Mouse (Mus musculus) kidney, postnatal 0 days (tissue): ENCODE data around the gene Skil. TPM values are rescaled to one million over a fixed set of nuclear protein-coding genes. Genes with fewer than 3 reads are reported as not detected.
A peak's percentile ranks its signal among the peaks of the same experiment; 100 is the strongest.

Experiments
- ATAC-seq: fragments of 200-750 bp; cut with Nextera tagmentation; replicated peaks from 2 replicates; pipeline ENCODE4 v1.8.0; 2017; ENCODE audit warnings: low read depth, moderate number of reproducible peaks, moderate TSS enrichment, moderate library complexity; ENCODE audit not compliant: low FRiP score
- DNase-seq: peaks from one replicate; pipeline ENCODE4 v3.0.0-alpha.2; 2016; ENCODE audit warnings: low spot score
- H3K27ac ChIP-seq: fragments of 300-500 bp; sonication (generic); 2 replicates; pipeline ENCODE4 v1.5.1; 2014; ENCODE audit warnings: mild to moderate bottlenecking
- H3K27me3 ChIP-seq: fragments of 300-500 bp; sonication (generic); 2 replicates; pipeline ENCODE4 v1.6.1; 2014; ENCODE audit warnings: low read length, mixed read lengths; ENCODE audit not compliant: insufficient read depth
- H3K36me3 ChIP-seq: fragments of 300-500 bp; sonication (generic); 2 replicates; pipeline ENCODE4 v1.6.1; 2014; ENCODE audit warnings: low read length, mixed read lengths; ENCODE audit not compliant: insufficient read depth
- H3K4me1 ChIP-seq: fragments of 300-500 bp; sonication (generic); replicated peaks from 2 replicates; pipeline ENCODE4 v1.6.1; 2014; ENCODE audit warnings: antibody characterized with exemption, low read length, mixed read lengths; ENCODE audit not compliant: insufficient read depth
- H3K4me2 ChIP-seq: fragments of 300-500 bp; sonication (generic); 2 replicates; pipeline ENCODE4 v1.6.1; 2014; ENCODE audit warnings: mild to moderate bottlenecking, low read length, moderate library complexity, mixed read lengths
- H3K4me3 ChIP-seq: fragments of 300-500 bp; sonication (generic); replicated peaks from 2 replicates; pipeline ENCODE4 v1.5.1; 2014; ENCODE audit warnings: low read depth, low read length
- H3K9ac ChIP-seq: fragments of 300-500 bp; sonication (generic); 2 replicates; pipeline ENCODE4 v1.6.1; 2014; ENCODE audit warnings: low read depth, low read length
- H3K9me3 ChIP-seq: fragments of 300-500 bp; sonication (generic); replicated peaks from 2 replicates; pipeline ENCODE4 v1.6.1; 2016; ENCODE audit warnings: low read length, inconsistent platforms, mixed read lengths
- CTCF ChIP-seq: IDR thresholded peaks from 2 replicates; pipeline ENCODE4 v1.5.1; 2016; ENCODE audit warnings: antibody characterized with exemption, low read depth, mild to moderate bottlenecking, moderate library complexity
- WGBS: fragments of 180-500 bp; shearing (Covaris S2); extraction: QIAGEN DNeasy Blood & Tissue Kit; methylation state at CpG from one replicate; pipeline ENCODE4 v1.1.7; 2014; 5-methylcytosine and 5-hydroxymethylcytosine counted together
- polyA plus RNA-seq: library from polyadenylated mRNA; unstranded; fragments of >200 nt; fragmentation: Nextera tagmentation; extraction: Ambion mirVana; gene quantifications from 2 replicates; pipeline ENCODE4 v1.2.1, GENCODE M21; 2015

Gene Skil
- polyA plus RNA-seq, 1 experiment from 2014 or later: 20.7 TPM

DNA sequence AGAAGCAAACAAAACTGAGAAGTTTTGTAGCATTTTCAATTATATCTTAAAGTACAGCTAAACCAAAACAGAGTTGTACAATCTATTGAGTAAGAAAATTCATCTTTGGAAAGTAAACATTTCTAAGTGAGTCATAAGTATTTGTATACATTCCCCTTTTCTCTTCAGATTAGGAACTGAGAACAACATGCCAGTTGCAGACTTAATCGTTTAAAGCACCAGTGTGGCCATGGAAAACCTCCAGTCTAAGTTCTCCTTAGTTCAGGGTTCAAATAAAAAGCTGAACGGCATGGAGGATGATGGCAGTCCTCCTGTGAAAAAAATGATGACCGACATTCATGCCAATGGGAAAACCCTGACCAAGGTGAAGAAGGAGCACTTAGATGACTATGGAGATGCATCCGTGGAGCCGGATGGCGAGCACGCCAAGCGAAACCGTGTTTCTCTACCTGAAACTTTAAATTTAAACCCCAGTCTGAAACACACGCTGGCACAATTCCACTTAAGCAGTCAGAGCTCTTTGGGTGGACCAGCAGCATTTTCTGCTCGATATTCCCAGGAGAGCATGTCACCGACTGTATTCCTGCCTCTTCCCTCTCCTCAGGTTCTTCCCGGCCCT lies 2.4 kb downstream of the Skil start:
- no peak for TF ChIP-seq CTCF
- Histone ChIP-seq H3K36me3 (no peaks in the 10 kb centered on the region), H3K27ac (no peak overlapping the region), H3K27me3 (no peaks in the 10 kb centered on the region), H3K9me3 (no peaks in the 10 kb centered on the region), H3K4me3 (no peak overlapping the region), H3K9ac (no peak overlapping the region), H3K4me1 (peaks cover 11% of the 10 kb centered on the region), H3K4me2 (peak overlapping the region; percentile 27; the same call in 1 of the 2 replicates)
- 80% methylated on average over 13 of the region's 13 CpGs for WGBS
- DNase-seq (no peak), ATAC-seq (no peak)

- Histone ChIP-seq H3K9me3 (no peaks in the 10 kb centered on the region), H3K4me3 (no peak overlapping the region), H3K36me3 (no peaks in the 10 kb centered on the region), H3K4me1 (peaks cover 10% of the 10 kb centered on the region), H3K9ac (no peak overlapping the region), H3K27me3 (no peaks in the 10 kb centered on the region), H3K4me2 (peak overlapping the region; percentile 27; the same call in 1 of the 2 replicates), H3K27ac (no peak overlapping the region)
- no peak for DNase-seq
- ATAC-seq: no peak
- TF ChIP-seq CTCF: no peak
- WGBS: 38% methylated on average over 11 of the region's 11 CpGs
These were observed 3.1 kb downstream of the Skil start for GRCm38 (mm10) chr3:31097976-31098375.

- no peak for TF ChIP-seq CTCF
- H3K36me3 ChIP-seq: no peaks in the 10 kb centered on the region
- H3K9ac ChIP-seq: no peak overlapping the region
- H3K27ac ChIP-seq: no peak overlapping the region
- 94% methylated on average over 1 of the region's 1 CpGs for WGBS
- no peak overlapping the region for H3K4me3 ChIP-seq
- no peaks in the 10 kb centered on the region for H3K27me3 ChIP-seq
- no peak for DNase-seq
- H3K9me3 ChIP-seq: no peaks in the 10 kb centered on the region
- peak overlapping the region; percentile 23; the same call in 1 of the 2 replicates for H3K4me2 ChIP-seq
- peaks cover 6% of the 10 kb centered on the region; the same call in 1 of the 2 replicates for H3K4me1 ChIP-seq
- no peak for ATAC-seq
These were observed 3.7 kb downstream of the Skil start for GRCm38 (mm10) chr3:31098556-31098955.

DNA sequence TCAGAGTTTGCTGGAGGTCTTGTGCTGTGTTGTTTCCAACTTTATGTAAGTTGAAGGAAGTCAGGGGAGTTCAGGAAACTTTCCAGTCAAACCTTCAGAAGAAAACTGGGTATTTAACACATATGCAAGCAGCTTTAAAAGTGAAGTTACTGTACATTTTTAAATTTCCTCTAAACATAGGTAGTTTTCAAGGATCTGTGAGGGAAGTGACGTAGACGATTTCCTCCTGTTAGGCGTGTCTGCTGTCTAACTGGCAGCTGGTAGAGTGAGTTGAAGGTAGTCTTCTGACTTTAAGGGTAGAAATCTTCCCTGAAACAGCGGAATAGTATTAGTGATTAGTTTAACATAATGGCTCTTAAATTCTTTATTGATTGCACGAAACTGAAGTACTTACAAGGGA lies 5.2 kb downstream of the Skil start:
- no peak for TF ChIP-seq CTCF
- Histone ChIP-seq H3K27me3 (no peaks in the 10 kb centered on the region), H3K4me1 (peaks cover 10% of the 10 kb centered on the region; the same call in 1 of the 2 replicates), H3K27ac (no peak overlapping the region), H3K4me2 (peak overlapping the region; percentile 31; the same call in 1 of the 2 replicates), H3K4me3 (no peak overlapping the region), H3K9me3 (no peaks in the 10 kb centered on the region), H3K9ac (no peak overlapping the region), H3K36me3 (no peaks in the 10 kb centered on the region)
- DNase-seq (no peak), ATAC-seq (no peak)
- WGBS: 75% methylated on average over 5 of the region's 5 CpGs

DNA sequence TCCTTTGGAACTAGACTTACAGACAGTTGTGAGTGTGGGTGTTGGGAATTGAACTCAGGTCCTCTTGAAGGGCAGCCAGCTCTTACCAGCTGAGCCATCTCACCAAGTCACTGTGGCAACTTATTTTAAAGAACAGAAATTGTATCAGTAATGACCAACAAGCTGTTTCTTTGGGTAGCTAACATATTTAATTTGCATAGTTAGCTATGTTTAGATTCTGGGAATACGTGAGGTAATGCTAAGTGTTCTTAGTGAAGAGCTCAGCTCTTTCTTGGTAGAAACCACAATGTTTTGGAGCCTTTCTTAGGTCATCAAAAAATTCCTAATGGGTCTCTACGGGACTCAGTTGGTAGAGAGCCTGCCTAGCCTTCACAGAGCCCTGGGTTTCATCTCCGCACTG lies 5.9 kb downstream of the Skil start:
- no peak overlapping the region for H3K4me3 ChIP-seq
- DNase-seq (no peak), ATAC-seq (no peak)
- no peak overlapping the region for H3K27ac ChIP-seq
- no peak for TF ChIP-seq CTCF
- no peak overlapping the region for H3K4me2 ChIP-seq
- no peaks in the 10 kb centered on the region for H3K27me3 ChIP-seq
- no peak overlapping the region for H3K9ac ChIP-seq
- no peaks in the 10 kb centered on the region for H3K36me3 ChIP-seq
- peaks cover 10% of the 10 kb centered on the region; the same call in 1 of the 2 replicates for H3K4me1 ChIP-seq
- 94% methylated on average over 3 of the region's 3 CpGs for WGBS
- H3K9me3 ChIP-seq: no peaks in the 10 kb centered on the region

- Histone ChIP-seq H3K4me1 (peaks cover 7% of the 10 kb centered on the region; the same call in 1 of the 2 replicates), H3K27me3 (no peaks in the 10 kb centered on the region), H3K9me3 (no peaks in the 10 kb centered on the region), H3K9ac (no peak overlapping the region), H3K4me2 (no peak overlapping the region), H3K27ac (no peak overlapping the region), H3K4me3 (no peak overlapping the region), H3K36me3 (no peaks in the 10 kb centered on the region)
- 58% methylated on average over 6 of the region's 6 CpGs for WGBS
- TF ChIP-seq CTCF: no peak
- no peak for ATAC-seq
- DNase-seq: no peak
These were observed 10.1 kb downstream of the Skil start for GRCm38 (mm10) chr3:31104936-31105335.
